Mouse (Mus musculus) frontal cortex, postnatal 10 days (tissue): ENCODE measurements at regions not wholly inside any gene's neighbourhood (a gene's known extent, or its start where the extent isn't known, plus 50 kb on each side); places are given as distances from the start of the nearest gene placed in this dataset.
A peak's percentile ranks its signal among the peaks of the same experiment; 100 is the strongest.

ENCODE experiments used
- DNase-seq, 2 experiments: peaks; one replicate each; pipeline ENCODE4 v3.0.0; 2022; ENCODE audit warnings: low spot score in 2 of 2, mixed read lengths in 1 of 2

DNA sequence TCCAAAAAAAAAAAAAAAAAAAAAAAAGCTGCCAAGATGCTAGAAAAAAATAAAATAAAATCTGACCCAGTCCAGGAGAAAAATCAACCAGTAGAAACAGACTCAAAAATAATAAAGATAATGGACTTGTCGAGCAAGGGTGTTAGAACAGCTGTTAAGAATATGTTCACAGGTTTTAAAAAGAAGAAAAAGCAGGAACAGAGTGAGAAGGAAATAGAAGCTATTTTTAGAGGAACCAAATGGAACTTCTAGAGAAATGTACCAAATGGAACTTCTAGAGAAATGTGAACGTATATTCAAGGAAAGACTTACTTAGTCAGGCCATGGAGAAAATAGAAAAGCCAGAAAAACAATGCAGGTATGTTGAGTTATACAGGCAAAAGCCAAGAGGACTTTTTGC, 662.4 kb upstream of the Jmjd1c start:
- DNase-seq, result no peak

- peak in 1 of 2 experiments; percentile 7 for DNase-seq
Measured at GRCm38 (mm10) chr10:66470684-66471083, 625.2 kb upstream of the Jmjd1c start.

- no peak for DNase-seq
Measured at GRCm38 (mm10) chr10:66472038-66472437, 623.9 kb upstream of the Jmjd1c start.

DNA sequence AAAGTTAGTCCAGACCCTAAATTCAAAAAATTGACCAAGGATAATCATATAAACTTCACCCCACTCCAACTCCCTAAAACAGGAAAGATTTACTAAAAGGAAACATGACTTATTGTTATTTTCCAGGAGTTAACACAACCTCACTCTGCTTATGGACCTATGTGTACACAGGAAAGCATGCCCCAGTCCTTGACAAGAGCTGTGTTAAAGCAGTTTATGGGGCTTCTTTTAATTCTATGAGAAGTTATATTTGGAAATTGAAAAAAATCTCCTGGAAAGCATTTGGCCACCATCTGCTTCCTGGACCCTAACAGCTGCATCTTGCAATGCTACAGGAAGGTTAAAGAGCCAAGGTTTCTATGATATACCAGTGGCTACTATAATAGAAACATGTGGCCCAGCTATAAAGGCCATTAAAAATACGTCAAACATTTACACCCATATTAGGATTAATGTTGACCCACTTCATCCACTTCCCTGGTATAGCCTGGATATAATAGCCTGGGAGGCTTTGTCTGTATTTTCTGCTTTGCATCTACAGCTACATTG, 620.7 kb upstream of the Jmjd1c start:
- DNase-seq, result no peak

GRCm38 (mm10) chr10:66490871-66491270, 605.1 kb upstream of the Jmjd1c start:
- no peak for DNase-seq

GRCm38 (mm10) chr10:66491850-66492249, 604.1 kb upstream of the Jmjd1c start:
- DNase-seq, result no peak

DNA sequence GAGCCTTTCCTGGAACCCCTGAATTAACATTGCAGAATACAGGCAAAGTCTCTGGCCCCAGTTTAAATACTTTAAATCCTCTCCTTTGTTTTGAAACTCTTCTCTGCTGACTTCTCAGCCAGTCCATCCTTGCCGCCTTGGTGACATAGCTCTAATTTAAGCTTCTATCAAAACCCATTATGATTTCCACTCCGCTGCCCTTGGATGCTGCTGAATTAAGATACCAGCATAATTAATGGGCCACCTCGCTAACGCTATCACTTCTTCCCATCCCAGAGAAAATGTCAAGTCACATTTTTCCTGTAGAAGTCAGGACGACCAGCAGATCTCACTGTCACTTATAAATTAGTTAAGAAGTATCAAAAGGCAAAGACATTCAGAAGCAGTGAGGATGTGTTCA, 556.1 kb upstream of the Jmjd1c start:
- no peak for DNase-seq

GRCm38 (mm10) chr10:66546656-66547055, 549.3 kb upstream of the Jmjd1c start:
- DNase-seq, result peak; percentile 8 to 9

DNA sequence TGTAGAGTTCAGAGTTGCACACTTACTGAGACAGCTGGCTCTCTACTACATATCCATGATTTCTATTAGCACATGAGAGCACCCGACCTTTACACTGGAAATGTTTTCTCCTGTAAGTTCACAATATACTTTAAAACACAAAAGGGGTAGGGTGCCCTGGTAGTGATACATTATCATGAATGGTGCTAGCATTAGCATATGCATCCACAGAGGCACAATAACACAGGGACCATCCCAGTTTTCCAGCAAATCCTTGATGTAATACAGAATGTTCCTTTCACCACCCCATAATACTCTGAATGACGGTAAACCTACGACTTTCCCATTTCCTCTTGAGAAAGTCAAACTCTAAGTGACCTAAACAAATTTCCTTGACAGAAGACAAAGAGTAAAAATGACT, 548.3 kb upstream of the Jmjd1c start:
- DNase-seq, result no peak

DNA sequence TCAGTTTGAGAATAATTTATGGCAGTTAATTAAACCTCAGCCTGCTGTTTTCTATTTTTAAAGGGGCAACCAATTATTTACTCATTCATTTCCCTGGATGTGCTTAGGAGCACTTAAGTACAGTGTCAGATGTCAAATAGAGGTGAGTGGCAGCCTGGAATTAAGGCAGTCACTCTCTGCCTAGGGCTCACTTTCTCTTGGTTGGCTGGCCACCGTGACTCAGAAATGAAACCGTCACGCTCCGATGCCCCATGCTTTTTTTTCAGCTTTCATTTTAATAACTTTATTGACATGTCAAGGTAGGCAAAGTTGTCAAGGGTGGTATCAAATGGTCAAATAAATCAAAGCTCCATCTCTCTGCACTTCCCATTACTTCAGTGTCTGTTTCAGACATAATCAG, 547.9 kb upstream of the Jmjd1c start:
- no peak for DNase-seq

DNA sequence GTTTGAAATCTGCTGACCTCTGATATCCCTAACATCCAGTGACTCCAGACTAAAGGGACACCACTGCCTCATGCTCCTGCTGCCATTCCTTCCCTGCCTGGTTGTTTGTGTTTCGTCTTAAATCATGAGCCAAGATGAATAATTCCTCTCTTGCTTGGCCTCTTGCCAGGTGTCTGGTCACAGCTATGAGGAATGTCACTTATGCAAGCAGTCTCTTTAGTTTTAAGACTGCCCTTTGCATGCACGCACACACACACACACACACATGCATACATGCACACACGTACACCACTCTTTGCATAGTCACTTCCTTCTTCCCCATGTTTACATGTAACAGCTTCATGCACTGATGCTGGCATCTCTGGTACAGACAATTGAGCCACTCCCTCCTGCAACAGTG, 543.0 kb upstream of the Jmjd1c start:
- no peak for DNase-seq

DNA sequence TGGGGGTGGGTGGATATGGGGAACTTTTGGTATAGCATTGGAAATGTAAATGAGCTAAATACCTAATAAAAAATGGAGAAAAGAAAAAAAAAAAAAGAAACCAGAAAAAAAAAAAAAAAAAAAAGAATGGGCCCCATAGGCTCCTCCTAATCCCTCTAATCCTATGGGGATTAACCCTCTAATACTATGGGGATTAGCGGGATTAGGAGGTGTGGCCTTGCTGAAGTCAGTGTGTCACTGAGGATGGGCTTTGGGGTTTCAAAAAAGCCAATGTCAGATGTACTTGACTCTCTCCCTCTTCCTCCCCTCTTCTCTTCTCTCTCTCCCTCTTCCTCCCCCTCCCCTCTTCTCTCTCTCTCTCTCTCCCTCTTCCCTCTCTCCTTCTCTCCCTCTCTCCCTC, 541.7 kb upstream of the Jmjd1c start:
- no peak for DNase-seq

- DNase-seq, result no peak
Measured at GRCm38 (mm10) chr10:66558097-66558840, 537.7 kb upstream of the Jmjd1c start.

DNA sequence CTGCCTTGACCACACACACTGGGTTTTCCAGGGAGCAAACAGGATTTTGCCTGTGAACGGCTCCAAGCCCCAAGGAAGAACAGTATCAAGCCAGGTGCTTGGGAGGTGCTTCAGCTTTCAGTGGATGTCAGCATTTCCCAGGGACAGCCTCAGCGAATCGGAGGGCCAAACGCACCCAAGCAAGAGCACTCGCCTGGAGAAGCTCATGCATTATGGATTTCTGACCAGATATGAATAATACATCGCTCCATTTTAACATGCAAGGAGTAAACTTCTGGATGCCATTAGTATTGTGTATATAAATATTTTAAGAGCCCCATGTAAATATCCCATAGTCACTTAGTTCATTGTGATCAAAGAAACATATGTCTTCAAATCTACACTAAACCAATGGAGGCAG, 530.6 kb upstream of the Jmjd1c start:
- DNase-seq, result no peak

DNA sequence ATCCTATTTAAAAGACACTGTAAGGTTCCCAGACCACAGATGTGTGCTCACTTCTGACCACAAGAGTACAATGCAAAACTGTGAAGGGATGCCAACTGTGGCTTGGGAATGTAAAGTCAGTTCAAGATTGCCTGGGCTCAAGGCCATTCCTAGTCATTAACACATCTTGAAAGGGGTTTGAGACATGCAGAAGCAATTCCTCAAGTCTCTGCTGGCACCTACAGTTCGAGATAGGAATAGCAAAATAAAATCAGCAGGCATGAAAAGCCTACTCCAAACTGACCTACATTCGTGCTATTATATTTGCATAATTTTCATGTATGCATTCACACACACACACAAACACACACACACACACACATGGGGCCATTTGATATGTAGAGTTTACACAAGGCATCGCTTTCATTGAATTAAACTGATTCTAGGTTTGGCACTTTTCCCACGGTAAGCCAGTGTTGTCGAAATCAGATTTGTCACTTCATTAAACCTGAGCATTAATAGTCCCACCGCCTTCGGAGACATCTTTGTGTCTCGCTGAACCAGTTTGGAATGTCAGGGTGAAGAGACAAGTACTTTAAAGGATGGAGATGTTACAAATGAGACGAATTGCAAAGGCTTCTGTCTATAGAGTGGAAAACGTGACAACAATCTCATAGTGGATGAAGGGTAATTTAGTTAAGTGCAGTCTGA, 520.9 kb upstream of the Jmjd1c start:
- DNase-seq, result peak in 1 of 2 experiments; percentile 18

DNA sequence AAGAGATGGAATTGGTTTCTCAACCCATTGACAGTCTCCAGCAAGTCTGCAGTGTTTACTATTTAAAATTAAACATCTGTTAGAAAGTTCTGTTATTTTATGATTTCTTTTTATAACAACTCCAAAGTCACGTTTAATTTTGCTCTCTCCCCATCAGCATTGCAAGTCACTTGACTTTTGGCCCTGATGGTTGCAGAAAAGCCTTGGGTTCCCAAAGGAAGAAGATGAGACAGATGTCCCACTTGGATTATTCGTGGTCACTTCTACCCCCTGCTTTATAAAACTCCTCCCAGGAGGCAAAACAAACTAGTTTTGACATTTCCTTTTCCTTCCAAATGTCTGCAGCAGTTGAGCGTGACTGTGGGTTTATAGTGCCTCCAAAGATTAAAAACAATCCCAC, 502.9 kb upstream of the Jmjd1c start:
- no peak for DNase-seq

- DNase-seq, result no peak
Measured at GRCm38 (mm10) chr10:66593506-66593905, 502.4 kb upstream of the Jmjd1c start.

- peak in 1 of 2 experiments; percentile 6 for DNase-seq
Measured at GRCm38 (mm10) chr10:66597952-66598351, 498.0 kb upstream of the Jmjd1c start.

DNA sequence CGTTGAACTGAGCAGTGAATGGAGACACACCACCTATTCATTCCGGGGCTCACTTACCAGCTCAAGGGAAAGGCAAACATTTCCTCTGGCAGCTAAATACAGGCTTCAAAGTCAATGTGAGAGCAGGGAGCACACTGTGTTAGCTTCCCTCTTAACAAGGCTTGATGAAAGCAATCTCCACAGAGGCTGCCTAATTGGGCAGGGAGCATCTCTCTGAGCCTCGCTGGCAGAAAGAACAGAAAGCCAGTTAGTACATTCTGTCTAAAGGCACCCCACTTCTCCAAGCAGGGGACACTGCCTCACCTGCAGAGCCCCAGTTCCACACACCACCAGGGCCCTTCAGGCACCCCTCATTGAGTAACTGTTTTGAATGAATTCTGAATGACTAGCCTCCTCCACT, 488.8 kb upstream of the Jmjd1c start:
- DNase-seq, result no peak

DNA sequence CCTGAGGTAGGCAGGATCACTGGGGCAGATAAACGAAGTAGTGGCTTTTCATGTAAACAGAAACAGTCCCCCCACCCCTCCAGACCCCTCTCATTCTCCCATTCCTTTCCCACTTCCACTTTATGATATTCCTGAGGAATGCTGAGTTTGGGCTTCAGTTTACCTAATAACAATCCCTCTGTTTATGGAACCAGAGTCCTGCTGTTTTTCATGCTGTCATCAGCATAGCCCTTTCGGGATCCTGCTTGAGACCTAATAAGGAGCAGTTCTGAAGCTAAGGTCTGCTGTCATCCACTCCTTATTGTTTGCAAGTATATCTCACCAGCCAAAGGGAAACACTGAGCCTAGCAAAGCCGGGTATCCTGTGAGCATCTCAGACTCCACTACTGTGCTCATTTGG, 479.6 kb upstream of the Jmjd1c start:
- DNase-seq, result no peak

- DNase-seq, result no peak
Measured at GRCm38 (mm10) chr10:66630996-66631395, 464.9 kb upstream of the Jmjd1c start.

DNA sequence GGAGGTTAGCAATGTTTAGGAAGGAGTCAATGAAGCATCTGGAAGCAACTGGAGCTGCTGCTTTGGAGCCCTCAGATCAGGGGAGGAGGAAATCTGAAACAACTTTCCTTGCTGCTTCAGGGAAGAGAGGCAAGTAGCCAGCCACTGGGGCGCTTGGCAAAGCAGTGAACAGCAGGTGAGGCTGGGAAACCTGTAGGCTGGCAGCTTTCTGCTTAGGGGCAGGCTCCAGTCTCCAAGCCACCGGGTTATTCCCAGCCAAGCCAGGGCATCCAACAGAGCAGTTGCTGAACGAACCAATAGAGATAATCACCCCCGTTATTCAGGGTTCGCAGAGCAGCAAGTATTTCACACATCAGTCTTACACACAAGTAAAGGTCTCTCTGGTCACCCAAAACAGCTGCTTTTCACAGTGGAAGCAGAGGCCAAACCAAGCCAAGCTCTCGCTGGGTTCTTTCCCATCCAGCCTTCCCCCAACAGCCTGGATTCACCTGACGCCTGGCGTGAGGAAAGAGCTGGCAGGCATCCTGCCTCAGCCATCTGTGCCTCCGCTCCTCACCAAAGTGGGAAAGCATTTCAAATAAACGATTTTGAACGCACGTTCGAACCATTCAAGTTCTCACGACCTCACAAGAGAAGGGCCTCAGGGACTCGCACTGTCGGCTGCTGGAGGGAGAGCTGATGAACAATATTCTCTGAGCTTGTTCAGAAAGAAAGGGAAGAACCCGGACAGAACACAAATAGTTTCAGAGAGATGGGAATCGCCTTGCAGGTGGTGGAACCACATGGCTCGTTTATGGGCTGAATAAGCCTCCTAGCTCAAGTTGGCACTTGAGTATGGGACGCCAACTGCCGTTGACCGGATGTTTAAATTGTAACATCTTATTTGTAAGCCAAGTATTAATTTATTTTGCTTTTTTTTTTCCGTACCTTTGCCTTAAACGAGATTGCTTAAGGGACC, 454.8 kb upstream of the Jmjd1c start:
- DNase-seq, result peak in 1 of 2 experiments; percentile 17
